Mouse (Mus musculus) adrenal gland, postnatal 36 days (tissue): ENCODE data around the gene 2810004N23Rik. TPM values are rescaled to one million over a fixed set of nuclear protein-coding genes. Genes with fewer than 3 reads are reported as not detected.

Experiments
- DNase-seq, 2 experiments: peaks; one replicate each; pipeline ENCODE4 v3.0.0; 2021; ENCODE audit warnings: mixed read lengths in 1 of 2
- total RNA-seq, 2 experiments: library from RNA; stranded (reverse); gene quantifications; 2 replicates each; pipeline ENCODE4 v1.2.3; 2021

The 2810004N23Rik gene
- total RNA-seq, 2 experiments from 2014 or later, result 30.1 to 31.9 TPM

GRCm38 (mm10) chr8:124826658-124827057 is 36.3 kb downstream of the 2810004N23Rik start:
- DNase-seq, result peak; percentile 74 to 77

GRCm38 (mm10) chr8:124823497-124823896 is 39.4 kb downstream of the 2810004N23Rik start:
- no peak for DNase-seq

GRCm38 (mm10) chr8:124820125-124820524 is 42.8 kb downstream of the 2810004N23Rik start:
- DNase-seq, result no peak

- DNase-seq, result no peak
Observed at GRCm38 (mm10) chr8:124819612-124820115, 43.3 kb downstream of the 2810004N23Rik start.

- DNase-seq, result no peak
Observed at GRCm38 (mm10) chr8:124817361-124817760, 45.6 kb downstream of the 2810004N23Rik start.

- DNase-seq, result no peak
Observed at GRCm38 (mm10) chr8:124816866-124817265, 46.1 kb downstream of the 2810004N23Rik start.

GRCm38 (mm10) chr8:124815870-124816269 is 47.0 kb downstream of the 2810004N23Rik start:
- DNase-seq, result peak in 1 of 2 experiments; percentile 39

- no peak for DNase-seq
Observed at GRCm38 (mm10) chr8:124813326-124813725, 49.6 kb downstream of the 2810004N23Rik start.

- DNase-seq, result no peak
Observed at GRCm38 (mm10) chr8:124810689-124811394, 52.1 kb downstream of the 2810004N23Rik start.

GRCm38 (mm10) chr8:124810056-124810610 is 52.8 kb downstream of the 2810004N23Rik start:
- DNase-seq, result peak; percentile 31 to 52

GRCm38 (mm10) chr8:124809419-124809818 is 53.5 kb downstream of the 2810004N23Rik start:
- no peak for DNase-seq

- DNase-seq, result no peak
Observed at GRCm38 (mm10) chr8:124805990-124806389, 56.9 kb downstream of the 2810004N23Rik start.

- no peak for DNase-seq
Observed at GRCm38 (mm10) chr8:124803824-124804702, 58.9 kb downstream of the 2810004N23Rik start.

GRCm38 (mm10) chr8:124800542-124800941 is 62.4 kb downstream of the 2810004N23Rik start:
- no peak for DNase-seq

GRCm38 (mm10) chr8:124795781-124796488 is 67.0 kb downstream of the 2810004N23Rik start:
- DNase-seq, result no peak

- DNase-seq, result peak; percentile 74 to 76
Observed at GRCm38 (mm10) chr8:124794486-124794780, 68.5 kb downstream of the 2810004N23Rik start.

GRCm38 (mm10) chr8:124793661-124794485 is 69.0 kb downstream of the 2810004N23Rik start:
- peak; percentile 19 to 20 for DNase-seq

GRCm38 (mm10) chr8:124793172-124793651 is 69.7 kb downstream of the 2810004N23Rik start:
- DNase-seq, result peak; percentile 96

- peak; percentile 60 to 68 for DNase-seq
Observed at GRCm38 (mm10) chr8:124792708-124793107, 70.2 kb downstream of the 2810004N23Rik start, which contains the start of gene Trim67. TSS of gene Trim67 (plus strand) at chr8:124793092.

- peak; percentile 34 to 37 for DNase-seq
Observed at GRCm38 (mm10) chr8:124792186-124792585, 70.7 kb downstream of the 2810004N23Rik start.

- no peak for DNase-seq
Observed at GRCm38 (mm10) chr8:124791751-124792150, 71.2 kb downstream of the 2810004N23Rik start.
